Mouse (Mus musculus): Measurements from ENCODE around the gene Ciita.

GRCm38 (mm10) chr16:10479857-10480256, at the start of gene Ciita:
- TF ChIP-seq CTCF (IDR thresholded peaks at IDR 0.05; ENCODE audit: borderline replicate concordance, control insufficient read depth, extremely low read depth, insufficient read depth, low read length, poor library complexity) (no peak), POLR2A (IDR thresholded peaks at IDR 0.05; ENCODE audit: control insufficient read depth, extremely low read depth, insufficient read depth, low read length, poor library complexity) (no peak)
